Mouse (Mus musculus): ENCODE data around the gene Rnf227.
A peak's percentile ranks its signal among the peaks of the same experiment; 100 is the strongest.

The Rnf227 gene

DNA sequence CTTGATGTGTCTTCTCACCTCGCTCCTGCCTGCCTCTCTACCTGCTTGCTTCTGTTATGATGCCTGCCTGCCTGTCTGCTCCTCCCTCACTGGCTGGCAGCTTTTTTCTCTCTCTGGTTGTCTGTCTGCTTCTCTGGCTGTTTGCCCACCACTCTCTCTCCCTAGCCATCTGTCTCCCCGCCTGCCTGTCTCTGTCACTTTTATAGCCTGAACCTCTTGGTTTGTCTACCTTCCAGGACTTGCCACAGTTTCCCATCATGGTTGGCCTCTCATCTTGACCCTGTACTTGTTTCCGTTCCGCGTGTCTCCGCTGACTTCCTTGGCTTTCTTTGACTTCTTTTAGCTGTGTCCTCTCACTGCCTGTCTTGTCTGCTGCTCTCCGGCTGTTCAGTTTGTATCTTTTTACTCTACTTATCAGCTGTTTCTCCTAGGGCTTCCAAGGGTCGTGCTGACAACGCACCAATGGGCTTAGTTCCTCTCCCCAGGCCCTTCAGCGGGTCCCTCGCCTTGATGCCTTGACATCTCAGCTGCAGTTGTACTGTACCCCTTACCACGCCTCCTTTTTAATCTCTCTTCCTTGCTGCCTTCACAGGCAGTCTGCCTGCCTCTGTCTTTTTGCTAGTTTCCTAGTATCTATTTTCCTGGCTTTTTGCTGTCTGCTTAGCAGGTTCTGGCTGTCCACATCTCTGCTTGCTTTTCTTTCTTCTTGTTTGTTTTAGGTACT, 32.0 kb downstream of the Rnf227 start:
- no peak for DNase-seq

DNA sequence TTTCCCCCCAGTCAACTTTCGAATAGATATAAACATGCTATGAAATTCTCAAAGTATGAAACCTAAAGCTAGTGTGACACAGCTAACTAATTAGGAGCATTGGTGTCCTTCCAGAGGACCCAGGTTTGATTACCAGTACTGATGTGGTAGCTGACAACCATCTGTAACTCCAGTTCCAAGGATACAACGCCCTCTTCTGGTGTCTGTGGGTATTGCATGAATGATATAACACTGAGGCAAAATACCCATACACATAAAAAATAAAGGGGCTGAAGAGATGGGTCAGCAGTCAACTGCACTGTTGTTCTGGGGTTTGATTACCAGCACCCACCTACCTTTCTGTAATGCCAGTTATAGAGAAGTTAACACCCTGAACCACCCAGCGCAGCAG, 32.5 kb downstream of the Rnf227 start:
- no peak for DNase-seq

DNA sequence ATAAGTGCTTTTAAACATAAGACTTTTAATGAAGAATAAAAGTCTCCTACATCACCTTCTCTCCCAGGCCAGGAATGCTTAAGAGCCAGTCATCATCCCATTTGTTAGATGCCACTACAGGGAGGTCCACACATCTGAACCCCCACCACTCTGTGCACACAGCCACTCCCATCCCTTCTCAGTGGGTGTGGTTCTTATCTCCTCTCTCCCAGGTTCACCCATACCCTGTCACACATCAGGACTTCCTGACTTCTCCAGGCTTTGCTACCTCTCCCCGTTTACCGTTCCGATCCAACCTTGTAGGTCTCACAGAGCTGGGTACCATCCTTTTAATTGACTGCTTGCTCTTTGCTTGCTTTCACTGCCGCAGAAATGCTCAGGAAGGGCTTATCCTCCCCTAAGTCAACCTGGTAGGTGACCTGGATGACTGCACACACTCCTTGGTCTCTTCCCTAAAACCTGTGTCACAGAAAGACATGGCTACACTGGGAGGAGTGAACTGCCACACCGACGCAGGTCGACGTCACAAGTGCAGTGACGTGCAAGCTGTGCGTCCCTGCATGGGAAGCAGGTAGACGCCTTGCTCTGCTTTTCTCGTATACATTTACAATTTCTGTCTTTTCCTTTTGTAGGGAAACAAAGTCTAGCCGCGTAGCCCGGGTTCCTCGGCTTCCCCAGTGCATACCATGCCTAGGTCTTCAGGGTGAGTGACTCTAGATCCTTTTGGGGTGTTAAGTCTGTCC, 33.1 kb downstream of the Rnf227 start:
- DNase-seq = no peak

DNA sequence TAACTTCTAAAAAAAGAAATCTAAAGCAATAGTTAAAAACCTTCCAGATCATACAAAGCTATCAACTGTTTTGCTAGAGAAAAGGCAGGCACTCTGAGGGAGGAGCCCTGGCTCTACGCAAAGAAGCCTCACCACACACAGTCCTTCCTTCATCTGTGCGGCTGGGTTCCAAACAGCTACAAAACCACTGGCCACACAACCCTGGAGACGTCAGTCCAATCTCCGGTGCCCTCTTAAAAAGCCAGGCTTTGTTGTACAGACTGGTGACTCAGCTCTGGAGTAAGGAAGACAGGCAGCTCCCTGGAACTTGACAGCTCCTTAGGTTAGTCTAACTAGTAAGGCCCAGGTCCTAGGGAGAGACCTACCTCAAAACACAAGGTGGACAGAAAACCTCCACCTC, 35.4 kb downstream of the Rnf227 start:
- no peak for DNase-seq

DNA sequence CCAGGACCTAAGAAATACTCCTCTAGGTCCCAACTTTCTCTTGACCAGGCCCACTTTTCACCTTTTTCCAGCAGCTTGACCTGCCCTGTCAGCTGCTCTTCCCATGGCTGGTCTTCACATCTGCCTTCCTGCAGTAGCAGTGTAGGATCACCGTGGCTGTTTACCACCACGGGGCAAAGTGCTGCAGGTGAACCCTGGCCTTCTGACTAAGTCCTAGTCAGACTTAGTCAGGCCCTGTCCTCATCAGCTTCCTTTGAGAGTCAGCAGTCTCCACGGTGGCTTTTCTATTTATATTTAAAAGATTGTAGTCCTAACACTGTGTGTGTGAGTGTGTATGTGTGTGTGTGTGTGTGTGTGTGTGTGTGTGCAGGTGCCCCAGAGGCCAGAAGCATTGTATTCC, 37.5 kb downstream of the Rnf227 start:
- DNase-seq = no peak

DNA sequence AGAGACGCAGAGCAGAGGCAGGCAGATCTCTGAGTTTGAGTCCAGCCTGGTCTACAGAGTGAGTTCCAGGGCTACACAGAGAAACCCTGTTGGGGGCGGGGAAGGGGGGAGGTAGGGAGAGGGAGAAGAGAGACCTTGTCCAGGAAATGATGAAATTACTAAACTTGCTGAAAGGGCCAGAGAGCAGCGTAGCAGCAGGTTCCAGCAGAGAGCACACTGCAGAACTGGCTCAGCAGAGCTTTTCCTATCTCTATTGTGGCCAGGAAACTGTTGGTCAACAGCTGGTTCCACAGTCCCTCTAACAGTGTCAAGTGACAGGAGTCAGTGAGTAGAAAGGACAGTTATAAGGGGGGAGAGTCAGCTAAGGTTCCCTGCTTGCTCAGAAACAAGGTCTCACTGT, 39.3 kb downstream of the Rnf227 start:
- no peak for DNase-seq

DNA sequence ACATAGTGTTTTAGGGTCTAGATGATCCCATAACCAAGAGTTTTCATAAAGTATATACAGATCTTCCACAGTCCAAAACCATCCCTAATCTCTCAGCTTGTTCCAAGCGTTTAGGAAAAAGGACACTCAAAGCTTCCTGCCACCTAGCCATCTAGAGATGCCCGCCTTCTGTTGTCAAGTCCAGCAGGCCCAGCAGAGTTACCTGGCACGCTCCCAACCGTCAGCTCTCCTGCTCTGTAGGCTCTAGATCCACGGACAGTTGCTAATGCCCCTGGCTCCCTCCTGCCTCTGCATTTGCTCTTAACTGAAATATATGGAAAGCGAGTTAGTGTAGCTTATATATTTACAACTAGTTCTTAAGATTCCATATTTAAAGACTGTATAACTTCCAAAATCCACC, 41.1 kb downstream of the Rnf227 start:
- DNase-seq = no peak

DNA sequence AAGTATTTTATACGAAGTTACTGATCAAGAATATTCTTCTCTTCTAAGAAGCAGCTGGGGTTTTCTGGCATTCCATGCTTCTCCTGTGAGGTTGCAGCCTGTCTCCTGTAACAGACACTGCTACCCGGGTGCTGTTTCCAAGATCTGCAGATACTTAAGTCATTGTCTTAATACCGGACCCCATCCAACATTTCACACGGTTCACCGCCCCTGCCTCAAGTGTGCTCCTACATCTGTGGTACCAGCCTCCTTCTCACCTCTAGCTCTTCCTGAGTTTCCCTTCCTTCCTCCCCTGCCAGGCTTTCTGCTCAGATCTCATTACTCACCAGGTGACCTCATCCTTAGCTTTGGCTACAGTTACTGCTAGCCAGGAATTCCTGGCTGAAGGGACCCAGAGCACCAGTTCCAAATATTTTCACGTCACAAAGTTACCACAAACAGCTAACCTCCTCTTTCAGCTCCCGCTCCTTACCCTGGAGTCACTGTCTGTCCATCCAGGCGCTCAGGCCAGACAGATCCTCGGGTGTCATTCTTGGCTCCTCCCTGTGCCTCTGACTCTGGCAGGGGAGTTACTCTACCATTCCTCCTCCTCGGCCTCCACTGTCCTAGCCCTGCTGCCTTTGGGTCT, 42.3 kb downstream of the Rnf227 start:
- no peak for DNase-seq

DNA sequence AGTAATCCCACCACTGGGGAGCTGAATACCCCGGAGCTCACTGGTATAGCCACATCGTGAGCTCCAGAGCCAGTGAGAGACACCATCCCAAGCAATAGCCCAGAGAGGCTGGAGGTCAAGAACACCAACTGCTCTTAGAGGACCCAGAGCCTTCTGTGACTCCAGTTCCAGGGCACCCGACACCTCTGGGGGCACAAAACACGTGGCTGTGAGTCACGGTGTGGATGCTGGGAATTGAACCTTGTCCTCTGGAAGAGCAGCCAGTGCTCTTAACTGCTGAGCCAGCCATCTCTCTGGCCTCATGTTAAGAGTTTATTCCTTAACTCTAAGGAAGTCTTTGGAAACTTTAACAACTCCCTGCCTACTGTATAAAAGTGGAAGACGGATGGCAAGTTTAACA, 44.7 kb downstream of the Rnf227 start:
- no peak for DNase-seq

DNA sequence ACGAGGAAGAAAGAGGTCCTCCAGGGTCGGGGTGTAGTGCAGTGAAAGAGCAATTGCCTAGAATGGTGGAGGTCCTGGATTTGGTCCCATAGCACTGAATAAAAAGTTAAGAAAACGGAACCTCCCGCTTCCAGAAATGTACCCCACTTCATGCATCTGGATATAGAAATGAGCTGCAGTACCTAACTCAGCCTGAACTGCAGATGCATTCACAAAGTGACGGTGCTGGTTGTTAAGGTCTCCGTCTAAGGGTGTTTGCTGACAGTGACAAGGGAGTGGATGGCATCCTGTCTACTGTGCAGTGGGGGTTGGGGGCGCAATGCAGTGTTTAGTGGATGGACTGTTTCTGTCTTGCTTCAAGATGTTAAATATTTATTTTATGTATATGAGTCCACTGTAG, 46.5 kb downstream of the Rnf227 start:
- DNase-seq = no peak

DNA sequence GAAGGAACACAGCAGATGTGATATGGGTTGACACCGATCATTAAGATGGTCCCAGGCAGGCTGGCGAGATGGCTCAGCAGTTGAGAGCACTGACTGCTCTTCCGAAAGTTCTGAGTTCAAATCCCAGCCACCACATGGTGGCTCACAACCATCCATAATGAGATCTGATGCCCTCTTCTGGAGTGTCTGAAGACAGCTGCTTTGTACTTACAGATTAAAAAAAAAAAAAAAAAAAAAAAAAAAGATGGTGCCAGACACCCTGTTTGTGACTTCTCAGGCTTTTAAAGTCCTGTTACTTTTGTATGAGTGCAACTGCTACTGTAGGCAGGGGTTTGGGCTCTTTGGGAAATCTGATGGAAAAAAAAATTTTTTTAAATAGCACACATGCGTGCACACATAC, 48.4 kb downstream of the Rnf227 start:
- DNase-seq = no peak

DNA sequence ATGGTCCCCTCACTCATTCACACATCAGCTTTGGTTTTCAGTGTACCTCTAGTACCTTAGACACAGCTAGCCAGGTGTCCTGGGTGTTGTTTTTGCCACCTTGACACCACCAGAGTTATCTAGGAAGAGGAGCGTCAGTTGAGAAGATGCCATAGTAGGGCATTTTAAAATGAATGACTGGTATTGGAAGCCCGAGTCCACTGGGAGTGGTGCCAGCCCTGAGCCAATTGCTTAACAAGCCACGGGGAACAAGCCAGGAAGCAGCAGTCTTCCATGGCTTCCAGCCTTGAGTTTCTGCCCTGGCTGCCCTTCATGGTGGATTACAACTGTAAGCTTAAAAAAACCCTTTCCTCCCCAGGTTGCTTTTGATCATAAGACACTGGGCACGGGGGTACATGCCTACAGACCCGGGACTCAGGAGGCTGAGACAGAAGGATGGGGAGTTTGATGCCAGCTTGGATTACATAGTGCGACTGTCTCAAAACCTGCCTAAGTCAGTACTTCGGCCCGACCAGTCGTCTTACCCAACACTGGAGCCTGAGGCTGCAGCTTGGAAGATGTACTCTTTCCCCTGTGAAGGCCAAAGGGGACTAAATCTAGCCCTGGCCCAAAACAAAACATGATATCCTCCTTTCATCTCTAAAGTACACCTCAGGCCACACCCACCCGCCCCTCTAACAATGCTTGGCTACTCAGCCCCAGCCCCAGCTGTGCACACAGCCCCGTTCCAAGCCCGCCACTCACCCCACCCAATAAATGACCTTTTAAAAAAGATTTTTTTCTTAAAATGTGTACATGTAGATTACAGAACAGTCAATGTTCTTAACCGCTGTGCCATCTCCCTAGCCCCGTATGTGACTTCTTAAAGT, 49.5 kb downstream of the Rnf227 start:
- peak; percentile 92 for DNase-seq

DNA sequence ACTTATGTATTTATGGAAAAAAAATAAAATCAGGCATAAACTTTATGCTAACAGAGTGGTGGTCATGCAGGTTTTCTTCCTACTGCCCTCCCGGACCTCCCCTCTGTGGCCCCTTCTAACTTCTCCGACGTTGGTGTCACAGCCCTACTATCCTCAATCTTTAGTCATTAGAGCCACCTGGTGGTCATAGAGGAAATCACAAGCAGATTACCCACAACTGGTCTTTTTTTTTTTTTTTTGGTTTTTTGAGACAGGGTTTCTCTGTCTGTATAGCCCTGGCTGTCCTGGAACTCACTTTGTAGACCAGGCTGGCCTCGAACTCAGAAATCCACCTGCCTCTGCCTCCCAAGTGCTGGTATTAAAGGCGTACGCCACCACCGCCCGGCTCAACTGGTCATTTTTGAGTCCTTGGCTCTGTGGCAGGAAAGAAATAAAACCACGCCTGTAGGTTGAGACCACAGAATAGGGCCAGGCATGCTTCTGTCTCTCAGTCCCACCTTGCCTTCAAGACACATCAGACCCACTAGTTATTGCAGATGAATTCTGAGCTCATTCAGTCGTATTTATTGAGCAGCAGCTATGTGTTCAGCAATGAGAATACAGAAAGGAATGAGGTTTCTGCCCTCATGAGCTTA, 50.3 kb downstream of the Rnf227 start:
- peak; percentile 91 for DNase-seq

Data from heart, adult 11 months (tissue).